Mouse (Mus musculus) CH12F3 (cell line): ENCODE measurements around the gene Nme3.

ENCODE experiments used
- in situ Hi-C: fragments of 300-500 bp; cut with MboI; formaldehyde crosslinking; loops from 2 replicates; pipeline ENCODE4 v1.14.3; 2020; ENCODE audit warnings: low sequenced_read_pairs

The Nme3 gene

DNA sequence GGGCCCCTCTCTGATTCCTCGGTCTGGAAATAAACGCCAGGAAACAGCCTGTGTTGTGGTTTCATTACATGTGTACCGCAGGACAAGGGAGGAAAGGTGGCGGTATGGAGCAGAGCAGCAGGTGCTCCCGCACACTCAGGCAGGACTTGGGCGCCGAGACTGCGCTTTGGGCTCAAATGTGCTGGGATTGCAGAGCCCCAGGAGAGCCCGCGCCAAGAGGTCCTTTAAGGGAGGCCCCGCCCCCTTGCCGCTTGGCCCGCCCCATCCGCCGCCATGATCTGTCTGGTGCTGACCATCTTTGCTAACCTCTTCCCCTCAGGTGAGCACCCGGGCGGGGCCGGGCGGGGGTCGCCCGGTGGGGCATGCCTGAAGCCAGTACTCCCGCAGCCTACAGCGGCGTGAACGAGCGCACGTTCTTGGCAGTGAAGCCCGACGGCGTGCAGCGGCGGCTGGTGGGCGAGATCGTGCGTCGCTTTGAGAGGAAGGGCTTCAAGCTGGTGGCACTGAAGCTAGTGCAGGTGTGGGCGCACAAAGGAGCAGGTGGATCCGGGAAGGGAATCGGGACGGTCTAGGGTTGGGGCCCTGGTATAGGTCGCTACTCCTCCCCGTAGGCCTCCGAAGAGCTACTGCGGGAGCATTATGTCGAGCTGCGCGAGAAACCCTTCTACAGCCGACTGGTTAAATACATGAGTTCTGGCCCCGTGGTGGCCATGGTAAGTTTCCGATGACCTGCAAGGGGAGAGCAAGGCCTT, at the start of gene Nme3:
Gene Nme3, plus strand, starts transcription at position 260 of the 752 bp plus-strand sequence.
- in situ Hi-C loops, result no loop called here

- in situ Hi-C loops, result no loop called here
Observed at GRCm38 (mm10) chr17:24847386-24847785, 48.9 kb upstream of the Nme3 start.

DNA sequence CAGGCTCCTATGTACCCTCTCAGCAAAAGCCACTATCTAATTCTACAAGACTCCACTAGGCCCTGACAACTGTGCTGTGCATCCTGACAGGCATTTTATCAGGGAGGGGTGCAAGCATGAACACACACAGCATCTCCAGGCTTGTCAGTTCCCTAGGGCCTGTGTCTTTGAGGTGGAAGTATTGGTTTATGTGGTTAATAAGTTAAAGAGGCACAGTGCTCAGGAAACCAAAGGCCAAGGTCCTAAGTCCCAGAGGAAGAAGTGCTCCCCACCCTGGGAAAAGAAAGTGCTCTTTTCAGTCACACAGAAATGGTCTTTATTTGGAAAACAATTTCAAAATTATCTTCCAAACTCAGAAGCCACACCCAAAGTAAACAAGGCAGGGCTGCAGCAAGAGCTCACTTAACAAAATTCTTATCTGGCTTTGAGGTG, 47.7 kb upstream of the Nme3 start:
- in situ Hi-C loops, result no loop called here

DNA sequence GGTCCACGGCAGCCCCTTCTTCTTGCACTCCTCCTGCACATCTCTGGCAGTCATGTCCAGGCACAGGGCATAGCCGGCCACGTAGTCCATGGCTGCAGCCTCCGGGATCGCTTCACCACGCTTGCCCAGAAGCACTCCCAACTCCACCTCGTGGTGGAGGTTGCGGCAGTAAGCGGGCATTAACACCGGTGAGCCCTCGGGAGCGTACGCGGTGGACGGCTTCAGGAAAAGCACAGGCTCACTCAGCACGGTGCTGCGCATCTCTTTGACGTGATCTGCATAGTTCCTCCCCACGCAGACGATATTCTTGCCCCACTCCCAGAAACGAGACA, 46.6 kb upstream of the Nme3 start:
- in situ Hi-C loops, result no loop called here

GRCm38 (mm10) chr17:24850065-24850772, 46.1 kb upstream of the Nme3 start, which contains the start of gene Fahd1:
Fahd1 (minus strand) TSS chr17:24850364.
- in situ Hi-C loops, result no loop called here

DNA sequence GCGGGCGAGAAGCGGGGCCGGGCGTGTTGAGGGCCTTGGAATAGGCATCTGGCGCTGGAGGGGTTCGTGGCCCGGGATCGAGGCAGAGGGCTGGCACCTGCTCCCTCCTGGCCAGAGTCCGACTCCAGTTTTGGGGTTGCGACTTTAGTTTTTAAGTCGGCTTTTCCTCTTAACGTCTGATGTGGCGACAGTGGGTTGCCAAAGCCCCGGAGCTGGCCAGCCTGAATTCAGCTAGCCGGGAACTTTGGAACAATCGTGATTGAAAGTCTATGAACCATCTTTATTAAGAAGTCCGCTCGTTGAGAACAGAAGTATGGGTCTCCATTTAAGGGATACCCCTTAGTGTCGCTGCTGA, 45.5 kb upstream of the Nme3 start:
- in situ Hi-C loops, result no loop called here

DNA sequence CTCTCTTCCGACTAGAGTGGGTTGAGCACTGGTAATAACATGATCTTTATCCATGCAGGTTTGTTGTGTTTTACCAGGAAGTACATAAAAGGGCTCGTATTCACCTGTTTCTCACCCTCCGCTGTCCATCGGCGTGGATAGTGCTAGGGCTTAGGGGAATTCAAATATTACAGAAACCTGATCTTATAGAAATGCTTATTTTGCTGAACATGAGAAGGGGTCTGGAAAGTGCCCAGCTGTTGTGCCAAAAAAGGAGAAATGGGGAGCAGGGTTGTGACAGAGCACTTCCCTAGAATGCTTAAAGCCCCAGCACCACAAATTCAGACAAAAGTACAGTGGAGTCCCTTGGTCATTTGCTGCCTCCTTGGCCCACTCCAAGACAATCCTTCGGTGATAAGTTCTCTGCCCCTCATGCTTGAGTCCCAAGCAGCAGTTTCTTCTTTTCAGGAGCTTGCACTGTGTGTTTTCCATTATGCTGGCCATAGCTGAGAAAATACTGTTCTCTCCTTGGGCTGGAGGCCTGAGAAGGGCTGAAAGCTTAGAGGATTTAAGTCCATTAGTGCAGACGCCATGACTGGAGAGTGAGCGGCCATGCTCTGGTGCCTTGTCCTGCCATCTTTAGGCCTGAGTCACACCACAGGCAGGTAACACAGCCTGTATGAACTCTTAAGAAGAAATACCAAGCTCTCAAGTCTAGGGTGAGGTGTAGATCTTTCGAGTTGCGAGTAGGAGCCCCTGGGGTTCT, 44.7 kb upstream of the Nme3 start:
- in situ Hi-C loops, result no loop called here

GRCm38 (mm10) chr17:24855838-24856464, 40.3 kb upstream of the Nme3 start:
- in situ Hi-C loops, result no loop called here

GRCm38 (mm10) chr17:24856589-24856988, 39.7 kb upstream of the Nme3 start:
- in situ Hi-C loops, result no loop called here

- in situ Hi-C loops, result no loop called here
Observed at GRCm38 (mm10) chr17:24857831-24858470, 38.3 kb upstream of the Nme3 start.

DNA sequence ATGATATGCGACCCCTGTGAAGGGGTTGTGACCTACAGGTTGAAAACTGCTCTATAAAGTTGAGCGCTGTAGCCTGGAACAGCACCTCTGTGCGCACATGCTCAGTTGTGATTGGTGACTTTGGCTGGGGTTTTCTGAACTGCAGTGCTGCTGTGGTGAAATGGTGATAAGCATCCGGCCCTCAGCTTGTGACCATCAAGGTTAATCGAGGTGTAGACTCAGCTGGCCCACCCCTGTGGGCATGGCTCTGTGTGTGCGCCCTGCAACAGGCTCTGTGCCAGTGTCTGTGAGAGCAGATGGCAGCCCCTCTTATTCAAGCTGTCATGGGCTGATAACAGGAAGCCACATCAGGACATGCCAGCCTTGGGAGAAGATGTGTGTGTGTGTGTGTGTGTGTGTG, 37.3 kb upstream of the Nme3 start:
- in situ Hi-C loops, result no loop called here

DNA sequence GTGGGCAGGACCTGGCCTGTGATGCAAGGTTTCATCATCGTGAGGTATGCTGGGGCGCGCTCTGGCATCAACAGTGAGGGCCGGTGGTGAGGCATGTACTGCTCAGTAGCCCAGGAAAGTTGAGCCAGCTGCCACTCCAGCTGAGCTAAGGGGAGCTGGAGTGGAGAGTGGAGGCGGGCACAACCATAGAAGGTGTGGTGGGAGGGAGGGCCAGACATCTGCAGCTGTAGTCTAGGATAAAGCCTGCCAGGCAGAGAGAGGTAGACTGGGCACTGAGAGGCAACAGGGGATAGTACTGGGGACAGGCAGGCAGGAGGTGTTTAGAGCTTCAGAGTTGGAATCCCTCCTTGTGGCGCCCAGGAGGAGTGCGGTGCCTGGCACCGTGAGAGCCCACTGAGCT, 36.2 kb upstream of the Nme3 start:
- in situ Hi-C loops, result no loop called here

DNA sequence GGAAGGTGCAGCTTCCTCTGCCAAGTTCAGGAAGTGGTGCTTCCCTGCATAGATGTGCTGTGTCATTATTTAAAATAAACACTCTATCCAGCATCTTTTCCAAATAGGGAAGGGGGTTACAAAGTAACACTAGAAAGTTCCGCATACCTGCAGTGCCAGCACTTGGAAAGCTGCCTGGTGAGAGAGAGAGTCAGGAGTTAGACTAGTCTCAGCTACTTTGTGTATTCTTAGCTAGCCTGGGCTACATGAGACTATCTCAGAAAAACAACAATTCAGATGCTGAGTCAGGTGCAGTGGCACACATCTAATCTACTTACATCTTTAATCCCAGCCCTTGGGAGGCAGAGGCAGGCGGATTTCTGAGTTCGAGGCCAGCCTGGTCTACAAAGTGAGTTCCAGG, 34.5 kb upstream of the Nme3 start:
- in situ Hi-C loops, result no loop called here

DNA sequence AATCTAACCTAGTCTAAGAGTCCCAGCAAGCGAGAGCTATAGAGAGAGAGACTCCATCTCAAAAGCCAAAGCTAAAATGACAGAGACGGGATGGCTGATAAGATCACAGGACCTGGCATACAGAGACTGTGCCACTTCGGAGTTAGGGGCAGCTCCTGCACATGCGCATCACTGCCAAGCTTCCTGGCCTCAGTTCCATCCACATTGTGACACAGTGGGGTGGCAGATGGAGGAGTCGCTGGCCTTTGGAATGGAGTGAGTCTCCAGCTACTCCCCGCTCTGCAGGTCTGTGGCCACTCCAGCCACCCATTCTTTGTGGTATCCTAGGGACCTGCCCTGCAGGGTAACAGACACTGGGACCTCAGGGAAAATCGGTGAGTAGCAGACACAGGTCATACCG, 30.5 kb upstream of the Nme3 start, which contains the start of gene Igfals:
Gene Igfals, plus strand, starts transcription at position 222 of the 400 bp plus-strand sequence.
- in situ Hi-C loops, result no loop called here

DNA sequence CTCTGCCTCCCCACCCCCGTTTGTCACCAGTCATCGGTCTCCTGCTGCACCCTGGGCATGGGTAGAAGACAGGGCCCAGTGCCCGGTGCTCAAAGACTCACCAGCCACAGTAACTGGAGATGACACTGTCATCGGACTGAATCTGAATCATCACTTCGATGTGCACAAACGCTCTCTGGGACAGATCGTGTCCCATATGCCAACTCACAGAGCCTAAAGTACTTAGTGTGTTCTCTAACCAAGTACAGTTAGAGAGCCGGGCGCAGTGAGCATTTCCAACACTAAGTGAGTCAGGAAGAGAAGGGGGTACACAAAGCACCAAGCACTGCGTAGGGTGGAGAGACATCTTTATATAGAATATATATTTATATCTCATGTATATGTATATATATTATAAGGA, 28.4 kb upstream of the Nme3 start:
- in situ Hi-C loops, result no loop called here

DNA sequence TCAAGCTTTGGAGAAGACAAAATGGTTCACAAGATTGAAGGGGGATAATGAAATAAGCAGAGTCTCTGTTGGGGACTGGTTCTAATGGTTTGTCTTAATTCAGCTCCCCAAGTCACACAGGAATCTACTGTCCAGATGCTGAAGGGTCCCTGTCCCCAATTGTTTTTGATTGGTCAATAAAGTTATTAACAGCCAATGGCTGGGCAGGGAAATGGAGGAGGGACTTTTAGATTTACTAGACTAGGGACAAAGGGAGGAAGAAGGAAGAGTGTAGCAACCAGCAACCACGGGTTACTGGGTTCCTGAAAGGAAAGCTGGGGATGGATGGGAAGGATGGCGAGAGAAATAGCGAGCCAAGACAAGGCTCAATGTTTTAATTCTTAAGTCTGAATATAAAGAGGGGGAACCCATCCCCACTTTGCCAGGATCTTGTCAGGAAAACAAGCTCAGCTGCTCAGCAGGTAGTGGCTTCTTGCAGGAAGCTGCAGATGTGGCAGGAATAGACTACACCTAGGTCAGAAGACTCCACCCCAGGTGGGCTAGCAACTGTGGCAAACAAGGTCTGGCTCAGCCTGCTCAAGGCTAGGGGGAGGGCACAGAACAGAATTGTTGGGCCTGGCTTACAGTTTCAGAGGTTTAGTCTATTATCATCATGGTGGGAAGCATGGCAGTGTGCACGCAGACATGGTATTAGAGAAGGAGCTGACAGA, 22.4 kb upstream of the Nme3 start:
- in situ Hi-C loops, result no loop called here

- in situ Hi-C loops, result no loop called here
Observed at GRCm38 (mm10) chr17:24874405-24874745, 21.9 kb upstream of the Nme3 start.

DNA sequence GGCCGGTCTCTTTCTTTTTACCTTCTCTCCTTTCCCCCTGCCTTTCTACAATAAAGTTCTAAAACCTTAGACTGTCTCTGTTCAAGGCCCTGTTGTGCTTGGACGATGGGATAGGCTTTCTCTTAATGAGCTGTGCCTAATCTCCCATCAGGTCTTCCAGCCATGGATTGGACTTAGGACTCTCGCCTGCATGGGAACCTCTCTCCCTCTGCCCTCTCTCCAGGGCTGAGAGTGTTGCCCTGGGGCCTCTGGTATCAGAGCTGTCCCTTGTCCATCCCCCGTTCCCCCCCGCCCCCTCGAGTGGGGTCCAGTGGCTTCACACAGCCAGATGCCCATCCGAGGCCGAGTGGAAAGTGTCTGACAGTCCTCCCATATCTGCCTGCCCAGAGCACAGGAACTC, 21.3 kb upstream of the Nme3 start:
- in situ Hi-C loops, result no loop called here

- in situ Hi-C loops, result no loop called here
Observed at GRCm38 (mm10) chr17:24877336-24878116, 18.8 kb upstream of the Nme3 start.

- in situ Hi-C loops, result no loop called here
Observed at GRCm38 (mm10) chr17:24878117-24878397, 18.2 kb upstream of the Nme3 start.
